Mouse (Mus musculus) T-helper 1 cell (primary cell): ENCODE measurements around the gene Gm42791.

Experiments
- in situ Hi-C: fragments of 300-600 bp; cut with MboI, MseI; formaldehyde crosslinking; loops from one replicate; pipeline ENCODE4 v1.15.1; 2025; ENCODE audit warnings: high pct_unique_total_duplicates

Gene Gm42791

DNA sequence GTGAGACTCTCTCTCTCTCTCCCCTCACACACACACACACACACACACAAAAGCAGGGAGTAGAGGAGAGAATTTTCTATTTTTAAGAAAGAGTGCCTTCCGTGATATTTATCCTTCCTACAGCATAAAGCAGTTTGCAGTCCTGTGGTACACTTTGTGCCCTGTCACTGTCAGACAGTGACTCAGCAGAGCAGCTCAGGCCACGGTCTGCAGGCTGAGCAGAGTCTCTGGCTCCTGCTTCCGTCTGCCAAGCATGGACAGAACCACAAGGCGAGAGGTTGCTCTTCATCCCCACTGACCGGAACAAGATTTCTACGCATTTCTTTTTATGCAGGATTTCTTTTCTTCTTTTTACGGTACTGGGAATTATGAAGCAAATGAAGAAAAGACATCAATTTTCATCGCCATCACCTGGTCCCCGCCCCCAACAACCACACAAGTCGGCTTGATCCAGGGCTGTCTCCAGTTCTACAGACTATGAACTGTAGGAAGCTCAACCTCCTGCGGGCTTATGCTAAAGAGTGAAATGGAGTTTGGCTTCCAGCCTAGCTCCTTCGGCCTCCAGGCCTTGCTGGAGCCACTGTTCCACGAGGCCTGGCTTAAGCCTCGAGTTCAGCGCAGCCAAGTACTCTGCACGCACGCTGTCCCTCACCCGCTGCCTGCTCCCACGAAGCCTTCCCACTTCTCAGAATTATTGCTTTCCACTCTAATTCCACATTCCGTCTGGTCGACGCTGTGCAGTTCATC lies 40.5 kb downstream of the Gm42791 start:
- in situ Hi-C loops = no loop called here

DNA sequence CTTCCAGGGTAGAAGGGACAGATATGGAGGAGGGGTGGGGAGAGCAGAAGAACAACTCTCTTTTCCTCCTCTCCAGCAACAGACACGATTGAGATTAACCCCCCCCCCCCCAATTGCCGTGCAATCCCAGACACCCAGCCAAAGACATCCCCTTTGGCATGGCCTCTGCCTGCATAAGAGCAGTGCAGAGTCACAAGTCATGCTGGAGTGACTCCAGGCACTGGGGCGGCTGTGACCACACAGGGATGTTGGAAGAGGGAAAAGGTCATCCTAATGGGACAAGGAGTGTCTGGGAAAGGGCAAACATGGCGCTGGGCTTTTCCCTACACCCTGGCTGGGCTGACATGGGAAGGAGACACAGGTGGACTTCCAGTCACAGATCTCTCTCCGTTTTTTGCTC lies 41.8 kb downstream of the Gm42791 start:
- in situ Hi-C loops = no loop called here

DNA sequence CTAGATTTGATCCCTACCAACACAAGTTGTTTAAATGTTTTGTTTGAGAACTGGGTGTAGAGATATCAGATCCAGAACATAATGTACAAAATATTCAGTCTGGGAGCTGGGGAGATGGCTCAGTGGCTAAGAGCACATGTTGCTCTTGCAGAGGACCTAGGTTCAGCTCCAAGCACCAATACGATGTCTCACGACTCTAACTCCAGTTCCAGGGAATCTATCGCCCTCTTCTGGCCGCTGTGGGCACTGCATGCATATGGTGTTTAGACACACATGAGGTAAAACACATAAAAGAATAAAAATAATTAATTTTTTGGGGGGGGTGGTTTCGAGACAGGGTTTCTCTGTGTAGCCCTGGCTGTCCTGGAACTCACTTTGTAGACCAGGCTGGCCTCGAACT lies 42.5 kb downstream of the Gm42791 start:
- in situ Hi-C loops = no loop called here

DNA sequence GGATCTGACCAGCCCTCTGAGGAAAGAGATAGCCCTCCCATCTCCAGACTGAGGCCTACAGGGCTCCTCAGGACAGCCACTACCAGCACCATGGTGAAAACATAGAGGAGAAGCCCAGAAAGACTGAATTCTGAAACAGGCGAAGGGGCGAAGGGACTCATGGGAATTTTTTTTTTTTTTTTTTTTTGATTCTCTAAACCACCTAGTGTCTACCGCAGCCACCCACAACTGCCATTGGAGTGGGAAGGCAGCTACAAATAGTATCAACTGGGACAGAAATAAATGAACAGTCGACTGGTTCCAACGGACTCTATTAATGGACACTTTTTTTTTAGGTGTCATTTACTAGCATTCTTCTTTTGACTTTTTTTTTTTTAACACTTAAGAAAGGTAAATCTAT lies 43.6 kb downstream of the Gm42791 start:
- in situ Hi-C loops = no loop called here

DNA sequence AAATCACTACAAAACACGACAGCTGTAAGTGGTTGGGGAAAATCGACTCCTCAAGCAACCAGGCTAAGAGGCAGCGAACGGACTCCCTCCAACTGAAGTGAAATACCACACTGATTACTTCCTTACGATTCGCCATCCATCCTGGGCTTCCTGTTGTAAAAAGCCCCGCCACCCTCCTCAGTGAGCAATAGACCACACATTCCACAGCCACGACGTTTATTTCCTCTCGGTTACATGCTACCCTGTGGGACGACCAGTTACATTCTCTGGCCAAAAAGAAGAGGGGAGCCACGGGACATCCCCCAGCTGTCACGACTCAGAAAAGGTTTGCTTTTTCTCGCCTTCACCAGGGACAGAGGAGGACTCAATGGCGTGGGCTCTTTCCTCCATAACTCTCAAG lies 44.9 kb downstream of the Gm42791 start:
- in situ Hi-C loops = no loop called here

DNA sequence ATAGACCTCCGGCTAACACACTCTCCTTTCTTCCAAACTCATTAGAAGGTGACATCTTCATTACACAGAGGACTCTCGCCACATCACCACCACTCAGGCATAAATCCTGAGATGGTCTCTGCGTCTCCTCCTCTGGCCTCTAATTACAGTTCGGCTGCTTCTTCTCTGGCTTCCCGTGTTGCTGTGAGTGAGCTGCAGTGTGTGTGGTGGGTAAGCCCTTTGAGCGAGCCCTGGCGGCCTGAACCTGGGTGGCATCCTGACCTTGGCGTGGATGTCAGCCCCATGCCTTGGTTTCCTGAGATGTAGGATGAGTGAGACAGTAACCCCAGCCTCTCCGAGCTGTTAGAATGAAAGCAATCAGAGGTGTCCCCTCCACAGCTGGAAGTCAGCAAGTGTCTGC lies 46.4 kb downstream of the Gm42791 start:
- in situ Hi-C loops = no loop called here

DNA sequence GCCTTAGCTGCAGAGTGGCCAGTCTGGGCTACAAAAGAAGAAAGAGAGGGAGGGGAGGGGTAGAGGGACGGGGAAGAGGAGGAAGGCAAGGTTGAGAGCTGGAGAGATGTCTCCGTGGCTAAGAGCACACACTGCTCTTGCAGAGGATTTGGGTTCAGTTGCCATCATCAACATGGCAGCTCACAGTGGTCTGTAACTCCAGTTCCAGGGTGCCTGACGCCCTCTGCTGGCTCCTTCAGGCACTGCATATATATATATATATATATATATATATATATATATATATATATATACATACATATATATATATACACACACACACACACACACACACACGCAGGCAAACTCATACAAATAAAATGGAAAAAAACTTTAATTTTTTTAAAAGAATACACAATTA lies 47.5 kb downstream of the Gm42791 start:
- in situ Hi-C loops = no loop called here

DNA sequence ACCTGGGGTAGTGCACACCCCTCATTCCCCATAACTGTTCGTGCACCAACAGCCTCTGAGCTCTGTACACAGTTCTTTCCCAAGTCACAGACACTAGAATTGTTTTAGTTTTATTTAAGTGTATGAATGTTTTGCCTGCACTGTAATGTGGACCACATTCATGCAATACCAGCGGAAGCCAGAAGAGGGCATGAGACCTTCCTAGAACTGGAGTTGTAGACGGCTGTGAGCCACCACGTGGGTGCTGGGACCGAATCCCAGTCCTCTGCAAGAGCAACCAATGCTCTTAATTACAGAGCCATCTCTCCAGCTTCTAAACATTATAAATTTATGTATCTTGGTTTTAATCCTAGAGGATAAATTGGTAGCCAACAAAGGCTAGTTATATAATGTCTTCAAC lies 48.2 kb downstream of the Gm42791 start:
- in situ Hi-C loops = no loop called here

DNA sequence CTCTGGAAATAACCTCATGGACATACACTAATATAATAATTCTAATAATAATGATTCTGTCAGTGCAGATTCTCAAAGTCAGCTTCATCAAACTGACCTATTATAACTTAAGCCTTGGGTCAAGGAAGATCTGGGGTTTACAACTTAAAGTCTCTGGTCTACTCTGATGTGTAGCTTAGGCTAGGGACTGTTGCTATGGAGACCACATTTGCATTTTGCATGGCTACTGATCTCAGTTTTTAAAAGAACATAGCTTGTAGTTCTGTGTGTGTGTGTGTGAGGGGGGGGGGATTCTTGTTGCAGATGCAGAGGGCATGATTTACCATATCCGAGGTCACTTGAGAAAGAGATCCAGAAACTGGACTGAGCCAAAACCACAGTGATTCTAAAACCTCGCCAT lies 49.2 kb downstream of the Gm42791 start:
- in situ Hi-C loops = no loop called here

DNA sequence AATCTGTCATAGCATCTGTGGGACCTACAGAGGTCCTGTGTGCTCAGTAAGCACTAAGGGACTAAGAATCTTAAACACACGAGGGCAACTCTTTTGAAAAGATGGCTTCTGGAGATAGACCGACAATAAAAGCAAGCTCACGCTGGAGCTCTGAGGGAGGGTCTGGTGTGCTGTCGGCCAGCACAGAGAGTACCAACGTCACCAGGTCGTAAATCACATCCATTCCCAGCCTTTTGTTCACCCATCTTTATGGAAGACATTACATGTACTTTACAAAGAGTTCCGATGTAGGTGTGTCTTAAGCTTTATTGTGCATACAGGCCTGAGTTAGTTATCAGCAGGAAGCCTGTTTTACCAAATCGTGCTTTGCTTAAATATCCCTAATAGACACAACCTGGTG lies 50.9 kb downstream of the Gm42791 start:
- in situ Hi-C loops = no loop called here

DNA sequence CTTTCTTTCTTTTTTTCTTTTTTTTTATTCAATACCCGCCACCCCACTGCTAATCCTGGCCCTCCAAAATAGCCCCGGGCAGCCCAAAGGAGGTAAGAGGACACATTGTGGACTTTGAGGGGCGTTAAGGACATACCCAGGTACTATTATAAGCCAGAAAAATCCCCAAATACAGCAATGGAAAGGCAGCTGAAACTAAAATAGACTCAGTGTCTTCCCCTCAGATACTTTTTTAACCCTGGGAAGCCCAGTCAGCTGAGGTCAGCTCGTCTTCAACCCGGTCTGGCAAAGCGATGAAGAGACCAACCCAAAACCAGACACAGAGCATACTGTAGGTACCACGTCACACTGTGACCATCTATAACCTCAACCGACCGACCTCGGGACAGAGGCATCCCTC lies 51.5 kb downstream of the Gm42791 start:
- in situ Hi-C loops = no loop called here

DNA sequence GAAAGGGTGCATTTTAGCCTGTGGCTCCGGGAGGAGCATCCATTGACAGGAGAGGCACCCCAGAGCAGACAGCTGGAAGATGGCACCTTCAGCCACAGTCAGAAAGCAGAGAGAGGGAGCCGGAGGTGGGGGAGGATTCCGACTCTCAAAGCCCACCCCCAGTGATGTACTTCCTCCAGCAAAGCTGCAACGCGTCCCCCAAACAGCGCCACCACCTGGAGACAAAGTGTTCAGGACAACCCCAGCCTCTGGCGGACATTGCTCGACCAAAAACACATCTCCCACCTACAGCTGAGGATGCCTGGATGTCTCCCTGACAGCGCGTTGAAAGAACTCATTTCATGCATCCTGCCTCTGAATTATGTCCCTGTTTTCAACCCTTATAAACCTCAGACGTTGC lies 52.0 kb downstream of the Gm42791 start:
- in situ Hi-C loops = no loop called here

DNA sequence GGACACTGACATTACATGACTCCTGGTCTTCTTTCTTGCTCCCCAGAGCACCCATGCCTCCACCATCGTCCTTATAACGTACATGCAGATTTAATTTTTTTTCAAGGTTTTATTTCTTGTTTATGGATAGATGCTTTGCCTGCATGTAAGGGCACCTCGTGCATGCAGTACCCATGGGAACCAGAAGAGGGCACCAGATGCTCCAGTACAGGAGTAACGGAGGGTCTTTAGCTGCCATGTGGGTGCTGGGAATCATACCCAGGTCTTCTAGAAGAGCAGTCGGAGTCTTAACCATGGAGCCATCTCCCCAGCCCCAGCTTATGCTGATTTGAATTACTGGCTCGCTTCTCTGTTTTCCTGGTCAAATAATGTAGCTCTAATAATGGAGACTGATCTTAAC lies 52.6 kb downstream of the Gm42791 start:
- in situ Hi-C loops = no loop called here

DNA sequence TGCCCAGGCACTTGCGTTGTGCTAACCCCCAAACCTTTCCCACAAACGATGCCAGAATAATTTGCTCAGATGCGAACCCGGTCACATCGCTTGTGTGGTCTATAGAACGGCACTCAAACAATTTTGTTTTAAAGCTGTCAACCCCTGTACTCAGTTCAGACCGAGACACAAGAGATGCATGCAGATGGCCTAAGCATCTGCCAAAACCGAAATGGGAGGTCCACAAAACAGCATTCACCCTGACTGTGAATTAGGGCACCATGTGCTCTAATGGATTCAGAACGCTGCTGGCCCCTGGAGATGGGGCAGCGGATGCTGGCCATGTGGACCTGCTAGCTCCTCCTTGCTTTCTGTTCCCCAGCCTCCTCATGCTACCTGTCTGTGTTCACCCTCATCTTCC lies 53.1 kb downstream of the Gm42791 start:
- in situ Hi-C loops = no loop called here

DNA sequence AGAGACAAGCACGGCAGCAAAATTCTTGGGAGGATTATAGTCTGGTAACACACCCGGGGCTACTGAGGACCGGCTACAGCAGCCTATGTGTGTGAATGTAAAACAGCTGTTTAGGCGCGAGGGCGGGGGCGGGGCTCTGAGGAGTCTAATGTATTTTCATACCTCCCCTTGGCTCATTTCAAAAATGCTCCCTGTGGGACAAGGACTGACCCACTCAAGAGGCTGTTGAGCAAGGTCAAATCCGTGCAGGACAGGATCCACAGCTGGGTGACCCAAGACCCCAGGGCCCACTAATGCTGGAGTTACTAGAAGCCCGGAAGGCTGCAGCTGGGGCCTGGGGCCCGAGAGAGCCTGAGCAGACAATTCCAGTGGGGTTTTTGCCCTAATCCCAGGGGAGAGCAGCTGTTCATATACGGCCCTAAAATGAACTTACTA lies 55.0 kb downstream of the Gm42791 start:
- in situ Hi-C loops = no loop called here

DNA sequence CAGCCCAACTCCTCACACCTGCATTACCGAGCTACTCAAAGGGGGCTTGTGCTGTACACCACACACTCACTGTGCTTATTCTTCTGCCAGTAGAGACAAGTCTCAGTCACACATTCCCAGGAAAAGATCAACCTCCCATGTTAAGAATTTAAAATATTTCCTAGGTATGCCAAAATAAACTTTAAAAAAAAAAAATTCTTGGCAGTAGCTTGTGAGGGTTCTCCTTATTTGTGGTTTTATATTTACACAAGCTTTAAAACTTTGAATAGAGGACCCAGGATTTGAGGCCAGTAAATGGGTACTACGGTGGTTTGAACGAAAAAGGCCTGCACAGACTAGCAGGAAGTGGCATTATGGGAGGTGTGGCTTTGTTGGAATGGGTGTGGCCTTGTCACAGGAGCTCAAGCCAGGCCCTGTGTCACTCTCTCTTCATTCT lies 58.4 kb downstream of the Gm42791 start:
- in situ Hi-C loops = no loop called here

DNA sequence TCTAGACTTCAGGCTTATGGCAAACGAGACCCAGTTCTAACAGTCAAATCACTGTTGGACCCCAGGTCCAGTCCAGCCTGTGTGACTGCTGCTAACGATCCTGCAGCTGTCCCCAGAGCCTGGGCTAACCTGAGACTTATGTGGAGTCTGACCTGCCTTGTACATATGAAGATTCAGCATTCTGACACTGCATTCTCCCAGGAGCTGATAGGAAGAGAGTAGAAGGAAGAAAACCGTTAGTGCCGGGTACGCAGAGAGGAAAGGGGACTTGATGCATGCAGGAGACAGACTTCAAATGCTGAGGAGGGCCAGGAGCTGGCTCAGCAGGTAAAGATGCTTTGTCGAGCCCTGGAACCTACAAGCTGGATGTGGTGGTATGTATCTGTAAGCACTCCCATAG lies 59.1 kb downstream of the Gm42791 start:
- in situ Hi-C loops = no loop called here

DNA sequence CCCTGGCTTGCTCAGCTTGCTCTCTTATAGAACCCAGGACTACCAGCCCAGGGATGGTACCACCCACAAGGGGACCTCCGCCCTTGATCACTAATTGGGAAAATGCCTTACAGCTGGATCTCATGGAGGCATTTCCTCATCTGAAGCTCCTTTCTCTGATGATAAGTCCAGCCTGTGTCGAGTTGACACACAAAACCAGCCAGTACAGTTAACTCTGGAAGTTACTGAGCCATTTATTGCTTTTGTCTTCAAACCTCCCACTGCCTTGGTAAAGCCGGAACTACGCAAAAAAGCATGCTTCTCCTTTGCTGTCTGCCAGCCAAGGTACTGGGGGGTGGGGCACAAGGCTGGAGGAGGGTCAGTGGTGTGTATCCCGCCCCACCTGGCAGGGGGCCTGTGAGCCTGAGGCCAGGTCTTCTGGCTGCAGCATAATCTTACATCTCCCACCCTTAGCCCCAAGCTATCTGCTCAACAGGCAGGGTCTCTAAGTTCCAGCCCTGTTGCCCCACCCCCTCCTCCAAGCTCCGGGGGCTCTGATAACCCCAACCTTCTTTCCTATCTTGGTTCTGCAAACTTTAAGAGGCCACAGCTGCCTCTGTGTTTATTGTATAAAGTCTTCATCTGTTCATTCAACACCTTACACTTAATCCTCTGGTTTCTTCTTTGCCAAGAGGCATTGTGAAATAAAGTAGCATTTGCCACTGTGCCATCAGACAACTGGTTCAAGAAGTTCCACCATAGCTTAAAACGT lies 59.7 kb downstream of the Gm42791 start:
- in situ Hi-C loops = no loop called here

DNA sequence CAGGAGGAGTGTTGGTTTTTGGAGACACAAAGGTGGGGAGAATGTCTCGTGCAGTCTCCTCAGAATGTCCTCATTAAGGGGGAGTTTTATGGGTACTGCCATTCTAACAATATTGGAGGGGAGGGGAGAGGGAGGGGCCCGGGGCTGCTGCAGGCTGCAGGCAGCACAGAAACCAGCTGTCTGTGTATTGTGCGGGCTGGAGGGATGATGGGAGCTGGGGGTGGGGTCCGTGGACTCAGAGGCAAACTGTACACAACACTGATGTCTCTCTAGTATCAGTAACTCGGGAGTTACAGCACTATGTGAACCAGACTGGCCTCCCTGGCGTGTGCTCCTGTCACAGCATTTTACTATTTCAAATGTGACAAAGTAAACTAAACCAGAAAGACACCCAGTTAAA lies 60.5 kb downstream of the Gm42791 start:
- in situ Hi-C loops = loop anchor here (5.0 kb wide), 1 partner anchor 88 kb away; no protein-coding TSS in a partner anchor

DNA sequence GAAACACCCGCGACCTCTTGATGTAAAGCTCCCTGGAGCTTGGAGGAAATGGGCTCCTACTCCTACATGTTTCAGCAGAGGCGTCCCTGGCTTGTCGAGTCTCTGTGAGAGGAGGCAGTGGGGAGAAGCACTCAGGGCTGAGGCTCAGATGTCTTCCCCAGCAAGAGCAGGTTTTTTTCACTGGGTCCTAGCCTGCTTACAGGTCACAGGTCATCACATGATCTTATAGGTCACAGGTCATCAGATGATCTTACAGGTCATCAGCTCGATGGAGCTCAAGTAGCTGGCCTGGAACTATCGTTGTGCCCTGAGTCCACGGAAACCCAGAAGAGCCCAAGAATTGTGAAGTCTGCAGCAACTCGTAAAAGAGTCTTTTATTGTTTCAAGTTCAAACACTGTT lies 61.2 kb downstream of the Gm42791 start:
- in situ Hi-C loops = loop anchor here (5.0 kb wide), 1 partner anchor 89 kb away; no protein-coding TSS in a partner anchor

DNA sequence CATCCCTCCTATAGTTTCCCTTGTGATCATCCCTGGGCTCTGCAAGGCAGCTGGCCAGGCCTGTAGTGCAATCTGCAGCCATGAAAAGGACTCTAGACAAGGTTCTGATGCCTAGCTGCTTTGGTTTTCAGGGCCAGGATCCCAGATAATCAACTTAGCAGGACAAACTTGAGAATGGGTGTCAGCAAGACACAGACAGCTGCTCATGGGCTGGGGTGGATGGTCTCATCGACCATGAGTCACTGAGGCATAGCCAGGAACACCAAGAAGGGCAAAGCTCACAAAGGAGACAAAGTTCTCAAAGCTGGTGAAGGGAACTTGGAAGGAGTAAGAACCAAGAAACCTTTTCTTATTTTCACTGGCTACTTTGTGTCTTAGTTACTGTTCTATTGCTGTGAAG lies 63.6 kb downstream of the Gm42791 start:
- in situ Hi-C loops = loop anchor here (5.0 kb wide), 1 partner anchor 91 kb away; no protein-coding TSS in a partner anchor

DNA sequence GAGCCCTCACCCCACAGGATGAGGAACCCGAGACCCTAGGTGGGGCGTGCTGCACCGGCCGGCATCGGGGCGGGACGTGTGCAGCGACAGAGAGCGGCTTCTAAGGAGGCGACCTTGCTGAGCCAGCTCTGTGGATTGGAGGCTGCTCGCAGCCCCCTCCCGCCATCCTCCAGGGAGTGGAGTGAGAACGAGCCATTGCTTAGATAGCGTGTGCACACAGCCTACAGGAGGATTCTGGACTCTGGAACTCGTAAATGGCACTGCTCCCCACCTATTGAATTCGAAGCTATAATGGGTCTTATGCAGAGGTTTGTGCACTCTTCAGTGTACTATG lies 65.9 kb downstream of the Gm42791 start, which contains the start of gene Katnal1:
TSS of gene Katnal1 (minus strand) at position 205 of the 334 bp plus-strand sequence.
- in situ Hi-C loops = no loop called here
